ENCODE assay signal across 11 mouse cellular contexts in the genomic region with DNA sequence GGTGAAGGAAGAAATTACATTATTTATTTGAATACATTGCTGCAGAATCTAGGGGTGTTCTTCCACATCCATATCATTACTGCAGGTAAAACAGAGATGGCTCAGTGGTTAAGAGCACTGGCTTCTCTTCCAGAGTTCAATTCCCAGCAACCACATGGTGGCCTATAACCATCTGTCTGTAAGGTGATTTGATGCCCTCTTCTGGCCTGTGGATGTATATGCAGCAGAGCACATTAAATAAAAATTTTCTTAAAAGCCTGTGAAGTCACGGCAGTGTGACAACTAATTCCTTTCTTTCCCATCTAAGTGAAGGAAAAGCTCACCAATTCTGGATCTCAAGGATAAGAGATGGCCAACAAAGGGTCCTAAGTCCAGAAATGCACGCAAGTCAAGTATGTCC. TPM values are rescaled to one million over a fixed set of nuclear protein-coding genes. Genes with fewer than 3 reads are reported as not detected.
DNase-seq lines count a peak whose midpoint lies in the region; ATAC-seq lines count a peak whose summit lies in the region.
"Had no signal": no experiment of that assay in that cellular context is flagged by ENCODE, and none has a peak within 500 bp of the region (broad histone marks: within the 10 kb centered on the region; RNA-seq: fewer than 3 reads in every experiment).

No protein-coding gene starts in this region.

- H3K36me3 ChIP-seq in forebrain, embryonic 14.5 days (ENCODE audit: control insufficient read depth, insufficient read depth, low read length): peaks cover 30% of the 10 kb centered on the region

- H3K9me3 ChIP-seq in forebrain, embryonic 14.5 days (replicated peaks; ENCODE audit: control insufficient read depth, low read length): no peaks in the 10 kb centered on the region
- H3K9me3 ChIP-seq: stomach, embryonic 15.5 days had no signal

- no peak overlapping the region for H3K4me3 ChIP-seq in forebrain, embryonic 14.5 days (ENCODE audit: low read depth, low read length)
- H3K4me3 ChIP-seq: stomach, embryonic 15.5 days had no signal

- no peak for ATAC-seq in forebrain, embryonic 14.5 days

- H3K27me3 ChIP-seq in forebrain, embryonic 14.5 days (replicated peaks; ENCODE audit: control insufficient read depth, insufficient read depth, low read length): no peaks in the 10 kb centered on the region
- H3K27me3 ChIP-seq: stomach, embryonic 15.5 days had no signal

- peak; percentile 27 for DNase-seq in left cerebral cortex, adult 11 months (ENCODE audit: low spot score)
- no peak for DNase-seq in left cerebral cortex, adult 8-10 months (ENCODE audit: low spot score in 2 of 2)
- DNase-seq in B cell, adult 2 months: peak; percentile 25 to 32
- DNase-seq in MEL-GATA-1-ER (ENCODE audit: extremely low read depth, low read depth): peak; percentile 26
- DNase-seq in forebrain, embryonic 14.5 days (ENCODE audit: low spot score): peak; percentile 80
- DNase-seq in urinary bladder, adult 18-20 months (ENCODE audit: low spot score in 2 of 2): no peak
- no peak for DNase-seq in adrenal gland, postnatal 4 days (ENCODE audit: low spot score in 2 of 2)
- no peak for DNase-seq in layer of hippocampus, adult 9-10 months (ENCODE audit: low spot score)
- DNase-seq: heart, adult 18-20 months had no signal

- H3K9ac ChIP-seq in forebrain, embryonic 14.5 days (ENCODE audit: low read length): no peak overlapping the region
- H3K9ac ChIP-seq: stomach, embryonic 15.5 days had no signal

- WGBS in forebrain, embryonic 14.5 days: 37% methylated on average over 2 of the region's 2 CpGs

- no peaks in the 10 kb centered on the region for H3K4me1 ChIP-seq in forebrain, embryonic 14.5 days (ENCODE audit: control insufficient read depth, insufficient read depth, low read length)
- H3K4me1 ChIP-seq: stomach, embryonic 15.5 days had no signal

- no peak overlapping the region for H3K27ac ChIP-seq in forebrain, embryonic 14.5 days (ENCODE audit: low read depth, low read length)
- H3K27ac ChIP-seq: stomach, embryonic 15.5 days had no signal

- H3K4me2 ChIP-seq in forebrain, embryonic 14.5 days (ENCODE audit: low read length): no peak overlapping the region
- H3K4me2 ChIP-seq: stomach, embryonic 15.5 days had no signal

RNA-seq across cellular contexts. Expression of a gene that starts 18.7 kb away (rescaled TPM):
- total RNA-seq in left cerebral cortex, adult 8-10 months (2022): 10 to 100 TPM; 50.1 to 54.1 (median 52.4) TPM
- polyA plus RNA-seq in forebrain, embryonic 14.5 days (2014; fragmentation: Nextera tagmentation; extraction: Ambion mirVana): 24.5 and 36.8 TPM in 2 replicates
- total RNA-seq in adrenal gland, postnatal 4 days (2021): 10 to 100 TPM; 58.7 to 64.4 TPM

RNA-seq across cellular contexts. Expression of a gene that starts 26.7 kb away (rescaled TPM):
- not detected for total RNA-seq in left cerebral cortex, adult 8-10 months (2022)
- not detected in 2 replicates for polyA plus RNA-seq in forebrain, embryonic 14.5 days (2014; fragmentation: Nextera tagmentation; extraction: Ambion mirVana)
- not detected for total RNA-seq in adrenal gland, postnatal 4 days (2021)
- total RNA-seq: heart, adult 18-20 months; monocyte, adult 5-6 weeks had no signal

RNA-seq across cellular contexts. Expression of a gene that starts 52.4 kb away (rescaled TPM):
- total RNA-seq in left cerebral cortex, adult 8-10 months (2022): 10 to 100 TPM; 43.8 to 48.3 (median 46.8) TPM
- 57.3 and 60.7 TPM in 2 replicates for polyA plus RNA-seq in forebrain, embryonic 14.5 days (2014; fragmentation: Nextera tagmentation; extraction: Ambion mirVana)
- total RNA-seq in adrenal gland, postnatal 4 days (2021): 10 to 100 TPM in 1 of 2 experiments, 1 to 10 TPM in 1; 8.8 to 12.6 TPM
- total RNA-seq: monocyte, adult 5-6 weeks had no signal

Comparison
In these comparisons a context has a peak if more than half of its experiments do, and no peak if none do; other contexts are left out.
1. DNase-seq: peak in left cerebral cortex, adult 11 months (single experiment), B cell, adult 2 months (2 of 2), MEL-GATA-1-ER (single experiment) and forebrain, embryonic 14.5 days (single experiment); none in left cerebral cortex, adult 8-10 months (0 of 2), urinary bladder, adult 18-20 months (0 of 2), adrenal gland, postnatal 4 days (0 of 2) and layer of hippocampus, adult 9-10 months (single experiment).